Mouse (Mus musculus): Measurements from ENCODE around the gene Pigc. TPM values are rescaled to one million over a fixed set of nuclear protein-coding genes. Genes with fewer than 3 reads are reported as not detected.

Gene Pigc
- polyA plus RNA-seq, 1 experiment from 2014 or later: 25.4 TPM

- H3K4me2 ChIP-seq: no peak overlapping the region
- H3K27ac ChIP-seq: no peak overlapping the region
- no peaks in the 10 kb centered on the region for H3K27me3 ChIP-seq
- no peaks in the 10 kb centered on the region for H3K9me3 ChIP-seq (replicated peaks)
- peaks cover 9% of the 10 kb centered on the region; the same call in 1 of the 2 replicates for H3K4me1 ChIP-seq (replicated peaks)
- 84% methylated on average over 5 of the region's 5 CpGs for WGBS
- H3K4me3 ChIP-seq: no peak overlapping the region
- no peak overlapping the region for H3K9ac ChIP-seq
- H3K36me3 ChIP-seq: no peaks in the 10 kb centered on the region
- no peak for ATAC-seq (replicated peaks; ENCODE audit: insufficient number of reproducible peaks, insufficient read depth, low FRiP score, low read depth)
These were observed 9.3 kb downstream of the Pigc start for GRCm38 (mm10) chr1:161978173-161978700.

GRCm38 (mm10) chr1:161979536-161979935 is 10.6 kb downstream of the Pigc start, which contains the start of gene 4930558K02Rik:
Gene 4930558K02Rik, minus strand, starts transcription at chr1:161979636.
- H3K4me3 ChIP-seq: no peak within 1 kb of the TSS
- no peak for ATAC-seq (replicated peaks; ENCODE audit: insufficient number of reproducible peaks, insufficient read depth, low FRiP score, low read depth)
- H3K4me2 ChIP-seq: no peak within 1 kb of the TSS
- peaks cover 9% of the 10 kb centered on the region; the same call in 1 of the 2 replicates for H3K4me1 ChIP-seq (replicated peaks)
- H3K9me3 ChIP-seq (replicated peaks): no peaks in the 10 kb centered on the region
- H3K27ac ChIP-seq: no peak within 1 kb of the TSS
- H3K9ac ChIP-seq: no peak within 1 kb of the TSS
- WGBS: 60% methylated on average over 1 of the region's 1 CpGs
- no peaks in the 10 kb centered on the region for H3K27me3 ChIP-seq
- no peaks in the 10 kb centered on the region for H3K36me3 ChIP-seq

- no peak for ATAC-seq (replicated peaks; ENCODE audit: insufficient number of reproducible peaks, insufficient read depth, low FRiP score, low read depth)
- Histone ChIP-seq H3K27ac (no peak overlapping the region), H3K9me3 (replicated peaks) (no peaks in the 10 kb centered on the region), H3K4me3 (no peak overlapping the region), H3K27me3 (no peaks in the 10 kb centered on the region), H3K36me3 (no peaks in the 10 kb centered on the region), H3K4me2 (no peak overlapping the region), H3K9ac (no peak overlapping the region), H3K4me1 (replicated peaks) (peaks cover 9% of the 10 kb centered on the region; the same call in 1 of the 2 replicates)
- WGBS: 73% methylated on average over 2 of the region's 2 CpGs
These were observed 11.1 kb downstream of the Pigc start for GRCm38 (mm10) chr1:161980046-161980445.

GRCm38 (mm10) chr1:161980626-161981298 is 11.8 kb downstream of the Pigc start:
- Histone ChIP-seq H3K4me2 (no peak overlapping the region), H3K9ac (no peak overlapping the region), H3K27me3 (no peaks in the 10 kb centered on the region), H3K4me3 (no peak overlapping the region), H3K4me1 (replicated peaks) (peaks cover 9% of the 10 kb centered on the region; the same call in 1 of the 2 replicates), H3K36me3 (no peaks in the 10 kb centered on the region), H3K27ac (no peak overlapping the region), H3K9me3 (replicated peaks) (no peaks in the 10 kb centered on the region)
- 76% methylated on average over 9 of the region's 9 CpGs for WGBS
- ATAC-seq (replicated peaks; ENCODE audit: insufficient number of reproducible peaks, insufficient read depth, low FRiP score, low read depth): no peak

GRCm38 (mm10) chr1:161983451-161983850 is 14.5 kb downstream of the Pigc start:
- no peak for ATAC-seq (replicated peaks; ENCODE audit: insufficient number of reproducible peaks, insufficient read depth, low FRiP score, low read depth)
- Histone ChIP-seq H3K4me3 (no peak overlapping the region), H3K27me3 (no peaks in the 10 kb centered on the region), H3K27ac (no peak overlapping the region), H3K36me3 (no peaks in the 10 kb centered on the region), H3K9me3 (replicated peaks) (no peaks in the 10 kb centered on the region), H3K4me2 (no peak overlapping the region), H3K9ac (no peak overlapping the region), H3K4me1 (replicated peaks) (no peaks in the 10 kb centered on the region)
- 66% methylated on average over 6 of the region's 6 CpGs for WGBS

- Histone ChIP-seq H3K36me3 (no peaks in the 10 kb centered on the region), H3K4me3 (no peak overlapping the region), H3K4me2 (no peak overlapping the region), H3K4me1 (replicated peaks) (no peaks in the 10 kb centered on the region), H3K9ac (no peak overlapping the region), H3K27me3 (no peaks in the 10 kb centered on the region), H3K27ac (no peak overlapping the region), H3K9me3 (replicated peaks) (no peaks in the 10 kb centered on the region)
- 43% methylated on average over 4 of the region's 4 CpGs for WGBS
- ATAC-seq (replicated peaks; ENCODE audit: insufficient number of reproducible peaks, insufficient read depth, low FRiP score, low read depth): no peak
These were observed 15.1 kb downstream of the Pigc start for GRCm38 (mm10) chr1:161983979-161984566.

GRCm38 (mm10) chr1:161990684-161991578 is 21.9 kb downstream of the Pigc start:
- Histone ChIP-seq H3K27me3 (no peaks in the 10 kb centered on the region), H3K9me3 (replicated peaks) (no peaks in the 10 kb centered on the region), H3K4me3 (no peak overlapping the region), H3K27ac (no peak overlapping the region), H3K4me2 (no peak overlapping the region), H3K36me3 (no peaks in the 10 kb centered on the region), H3K4me1 (replicated peaks) (no peaks in the 10 kb centered on the region), H3K9ac (no peak overlapping the region)
- 74% methylated on average over 10 of the region's 10 CpGs for WGBS
- no peak for ATAC-seq (replicated peaks; ENCODE audit: insufficient number of reproducible peaks, insufficient read depth, low FRiP score, low read depth)

- Histone ChIP-seq H3K4me2 (no peak overlapping the region), H3K9me3 (replicated peaks) (no peaks in the 10 kb centered on the region), H3K4me1 (replicated peaks) (no peaks in the 10 kb centered on the region), H3K9ac (no peak overlapping the region), H3K4me3 (no peak overlapping the region), H3K36me3 (no peaks in the 10 kb centered on the region), H3K27me3 (no peaks in the 10 kb centered on the region), H3K27ac (no peak overlapping the region)
- no peak for ATAC-seq (replicated peaks; ENCODE audit: insufficient number of reproducible peaks, insufficient read depth, low FRiP score, low read depth)
- 91% methylated on average over 11 of the region's 11 CpGs for WGBS
These were observed 22.9 kb downstream of the Pigc start for GRCm38 (mm10) chr1:161991846-161992245.

- H3K36me3 ChIP-seq: no peaks in the 10 kb centered on the region
- H3K27ac ChIP-seq: no peak overlapping the region
- no peaks in the 10 kb centered on the region for H3K4me1 ChIP-seq (replicated peaks)
- H3K4me2 ChIP-seq: no peak overlapping the region
- H3K4me3 ChIP-seq: no peak overlapping the region
- no peaks in the 10 kb centered on the region for H3K9me3 ChIP-seq (replicated peaks)
- no peaks in the 10 kb centered on the region for H3K27me3 ChIP-seq
- H3K9ac ChIP-seq: no peak overlapping the region
- WGBS: 77% methylated on average over 7 of the region's 7 CpGs
- no peak for ATAC-seq (replicated peaks; ENCODE audit: insufficient number of reproducible peaks, insufficient read depth, low FRiP score, low read depth)
These were observed 23.4 kb downstream of the Pigc start for GRCm38 (mm10) chr1:161992389-161992788.

GRCm38 (mm10) chr1:161998781-161999180 is 29.8 kb downstream of the Pigc start:
- no peak for ATAC-seq (replicated peaks; ENCODE audit: insufficient number of reproducible peaks, insufficient read depth, low FRiP score, low read depth)
- H3K36me3 ChIP-seq: no peaks in the 10 kb centered on the region
- no peak overlapping the region for H3K4me3 ChIP-seq
- no peak overlapping the region for H3K9ac ChIP-seq
- peaks cover 13% of the 10 kb centered on the region for H3K4me1 ChIP-seq (replicated peaks)
- H3K27me3 ChIP-seq: no peaks in the 10 kb centered on the region
- no peak overlapping the region for H3K4me2 ChIP-seq
- no peak overlapping the region for H3K27ac ChIP-seq
- no peaks in the 10 kb centered on the region for H3K9me3 ChIP-seq (replicated peaks)
- WGBS: 47% methylated on average over 4 of the region's 4 CpGs

GRCm38 (mm10) chr1:161999338-161999737 is 30.4 kb downstream of the Pigc start:
- Histone ChIP-seq H3K27me3 (no peaks in the 10 kb centered on the region), H3K9ac (no peak overlapping the region), H3K36me3 (no peaks in the 10 kb centered on the region), H3K4me1 (replicated peaks) (peaks cover 18% of the 10 kb centered on the region), H3K4me2 (peak overlapping the region; percentile 54), H3K27ac (peak overlapping the region; percentile 47), H3K4me3 (no peak overlapping the region), H3K9me3 (replicated peaks) (no peaks in the 10 kb centered on the region)
- 35% methylated on average over 5 of the region's 5 CpGs for WGBS
- no peak for ATAC-seq (replicated peaks; ENCODE audit: insufficient number of reproducible peaks, insufficient read depth, low FRiP score, low read depth)

Data from heart, embryonic 15.5 days (tissue).